ENCODE assay signal across 9 mouse cellular contexts in the genomic region with DNA sequence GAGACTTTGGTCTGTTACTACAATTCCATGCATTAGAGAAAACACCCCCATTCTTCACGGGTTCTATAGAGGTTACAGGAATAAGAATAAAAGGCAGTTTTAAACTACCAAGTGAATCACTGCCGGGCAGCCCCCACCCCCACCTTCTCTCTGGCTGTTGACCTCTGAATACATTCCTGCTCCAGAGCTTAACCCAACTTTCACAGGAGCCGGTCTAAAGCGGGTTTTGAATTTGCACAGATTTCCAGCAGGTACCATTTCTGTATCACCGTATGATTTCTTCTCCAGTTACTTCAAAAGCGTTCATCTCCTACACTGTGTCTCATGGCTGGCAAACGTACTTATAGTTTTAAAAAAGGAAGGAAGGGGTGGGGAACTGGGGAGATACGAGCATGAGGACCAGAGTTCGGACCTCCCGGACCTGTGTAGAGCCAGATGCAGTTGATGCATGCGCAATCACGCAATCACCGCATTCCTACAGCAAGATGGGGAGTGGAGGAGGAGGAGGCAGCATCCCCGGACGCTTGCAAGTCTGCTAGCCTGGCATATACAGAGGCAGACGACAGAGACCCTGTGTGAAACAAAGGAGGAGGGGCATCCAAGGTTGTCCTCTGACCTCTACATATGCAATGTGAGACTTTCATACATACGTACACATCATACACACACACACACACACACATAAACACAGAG. TPM values are rescaled to one million over a fixed set of nuclear protein-coding genes. Genes with fewer than 3 reads are reported as not detected.
DNase-seq lines count a peak whose midpoint lies in the region; ATAC-seq and TF ChIP-seq lines count a peak whose summit lies in the region.
"Had no signal": no experiment of that assay in that cellular context is flagged by ENCODE, and none has a peak within 500 bp of the region (broad histone marks: within the 10 kb centered on the region; RNA-seq: fewer than 3 reads in every experiment).

No protein-coding gene starts in this region.

- H3K4me1 ChIP-seq in heart, embryonic 14.5 days (ENCODE audit: control insufficient read depth in 2 of 2, insufficient read depth in 2 of 2, low read length in 2 of 2) = peaks cover 6 to 29% of the 10 kb centered on the region in 2 experiments
- no peaks in the 10 kb centered on the region; the same call in 1 of the 2 replicates for H3K4me1 ChIP-seq in cortical plate, adult 2 months (ENCODE audit: control insufficient read depth, insufficient read depth, low read length)
- H3K4me1 ChIP-seq in hindbrain, embryonic 13.5 days (replicated peaks) = peaks cover 16% of the 10 kb centered on the region
- peaks cover 19% of the 10 kb centered on the region for H3K4me1 ChIP-seq in midbrain, embryonic 15.5 days

- no peaks in the 10 kb centered on the region for H3K27me3 ChIP-seq in heart, embryonic 14.5 days (ENCODE audit: control insufficient read depth, insufficient read depth, low read length)
- no peaks in the 10 kb centered on the region for H3K27me3 ChIP-seq in hindbrain, embryonic 13.5 days
- no peaks in the 10 kb centered on the region for H3K27me3 ChIP-seq in midbrain, embryonic 15.5 days (replicated peaks)

- DNase-seq in heart, postnatal 10 days = no peak
- no peak for DNase-seq in spleen, postnatal 4 days (ENCODE audit: low spot score in 2 of 2)
- no peak for DNase-seq in gastrocnemius, adult 18-20 months (ENCODE audit: low spot score)
- DNase-seq in adrenal gland, adult 2 months = no peak
- DNase-seq: thymus, adult 2 months had no signal

- no peak for TF ChIP-seq POLR2A in cortical plate, adult 2 months (IDR thresholded peaks at IDR 0.05; ENCODE audit: extremely low read depth, insufficient read depth, low read length)

- no peaks in the 10 kb centered on the region for H3K36me3 ChIP-seq in heart, embryonic 14.5 days (ENCODE audit: control insufficient read depth, insufficient read depth, low read length)
- no peaks in the 10 kb centered on the region for H3K36me3 ChIP-seq in hindbrain, embryonic 13.5 days
- H3K36me3 ChIP-seq in midbrain, embryonic 15.5 days (replicated peaks) = no peaks in the 10 kb centered on the region

- H3K27ac ChIP-seq in heart, embryonic 14.5 days (replicated peaks in 1 of 2; ENCODE audit: control insufficient read depth in 1 of 2, insufficient read depth in 1 of 2, low read depth in 2 of 2, low read length in 2 of 2) = peak overlapping the region; percentile 20 to 31; a peak in 2 of 4 replicates
- no peak overlapping the region for H3K27ac ChIP-seq in cortical plate, adult 2 months (ENCODE audit: insufficient read depth, low read length)
- H3K27ac ChIP-seq in hindbrain, embryonic 13.5 days = peak overlapping the region; percentile 80
- H3K27ac ChIP-seq in midbrain, embryonic 15.5 days = peak overlapping the region; percentile 67

- peak overlapping the region; percentile 20 to 25 for H3K4me3 ChIP-seq in heart, embryonic 14.5 days (ENCODE audit: control insufficient read depth in 1 of 2, insufficient read depth in 1 of 2, low read depth in 1 of 2, low read length in 2 of 2)
- H3K4me3 ChIP-seq in cortical plate, adult 2 months (ENCODE audit: insufficient read depth, low read length) = peak overlapping the region; percentile 32
- H3K4me3 ChIP-seq in hindbrain, embryonic 13.5 days = peak overlapping the region; percentile 39
- H3K4me3 ChIP-seq in midbrain, embryonic 15.5 days = peak overlapping the region; percentile 36

- no peak for TF ChIP-seq CTCF in cortical plate, adult 2 months (IDR thresholded peaks at IDR 0.05; ENCODE audit: extremely low read depth, insufficient read depth, low read length)

- intact Hi-C loops in heart, postnatal 10 days (cut with DNase I) = no loop called here

- 16% methylated on average over 17 of the region's 17 CpGs for WGBS in heart, embryonic 14.5 days
- 5% methylated on average over 17 of the region's 17 CpGs for WGBS in hindbrain, embryonic 13.5 days
- WGBS in midbrain, embryonic 15.5 days = 5% methylated on average over 17 of the region's 17 CpGs

- peak overlapping the region; percentile 68 for H3K4me2 ChIP-seq in heart, embryonic 14.5 days (ENCODE audit: low read length)
- peak overlapping the region; percentile 64 for H3K4me2 ChIP-seq in hindbrain, embryonic 13.5 days
- peak overlapping the region; percentile 60 for H3K4me2 ChIP-seq in midbrain, embryonic 15.5 days

- no peak for ATAC-seq in heart, embryonic 14.5 days (ENCODE audit: insufficient number of reproducible peaks, insufficient read depth, low FRiP score, low read depth)
- peak; percentile 83 for ATAC-seq in hindbrain, embryonic 13.5 days (ENCODE audit: low FRiP score)
- peak; percentile 84 for ATAC-seq in midbrain, embryonic 15.5 days (replicated peaks)

- peak overlapping the region; percentile 32; the same call in 1 of the 2 replicates for H3K9ac ChIP-seq in heart, embryonic 14.5 days (ENCODE audit: low read length)
- peak overlapping the region; percentile 70 for H3K9ac ChIP-seq in hindbrain, embryonic 13.5 days
- peak overlapping the region; percentile 41 for H3K9ac ChIP-seq in midbrain, embryonic 15.5 days

- no peaks in the 10 kb centered on the region for H3K9me3 ChIP-seq in heart, embryonic 14.5 days (ENCODE audit: control insufficient read depth, low read length)
- H3K9me3 ChIP-seq in hindbrain, embryonic 13.5 days = no peaks in the 10 kb centered on the region
- H3K9me3 ChIP-seq in midbrain, embryonic 15.5 days = no peaks in the 10 kb centered on the region

RNA-seq across cellular contexts. Expression of gene Shroom3, which starts 15.7 kb away (rescaled TPM):
- polyA plus RNA-seq in heart, embryonic 14.5 days (2014; fragmentation: Nextera tagmentation; extraction: Ambion mirVana) = 18.5 and 21.1 TPM in 2 replicates
- 10 to 100 TPM; 32.5 to 45.5 TPM for total RNA-seq in heart, postnatal 10 days (2021)
- polyA plus RNA-seq in cortical plate, adult 2 months (2012; rRNA removed) = 1.9 and 2.0 TPM in 2 replicates
- polyA plus RNA-seq in hindbrain, embryonic 13.5 days (2015; fragmentation: Nextera tagmentation; extraction: Ambion mirVana) = 2.0 and 2.1 TPM in 2 replicates
- 1.9 and 2.0 TPM in 2 replicates for polyA plus RNA-seq in midbrain, embryonic 15.5 days (2015; fragmentation: Nextera tagmentation; extraction: Ambion mirVana)
- 1 to 10 TPM in 1 of 2 experiments, under 1 TPM in 1; 0.50 to 1.6 TPM for total RNA-seq in gastrocnemius, adult 18-20 months (2021)
- total RNA-seq in adrenal gland, adult 2 months (2021) = 1 to 10 TPM; 6.4 to 7.8 TPM
- polyA plus RNA-seq in adrenal gland, adult 2 months (2012; rRNA removed) = 3.8 and 5.1 TPM in 2 replicates

RNA-seq across cellular contexts. Expression of gene Ccdc158, which starts 23.9 kb away (rescaled TPM):
- 0.67 and 0.96 TPM in 2 replicates for polyA plus RNA-seq in heart, embryonic 14.5 days (2014; fragmentation: Nextera tagmentation; extraction: Ambion mirVana)
- total RNA-seq in heart, postnatal 10 days (2021) = under 1 TPM in 1 of 2 experiments, not detected in 1; 0.10 TPM
- 0.38 and 0.65 TPM in 2 replicates for polyA plus RNA-seq in cortical plate, adult 2 months (2012; rRNA removed)
- polyA plus RNA-seq in hindbrain, embryonic 13.5 days (2015; fragmentation: Nextera tagmentation; extraction: Ambion mirVana) = 0.43 and 0.44 TPM in 2 replicates
- 0.37 and 0.55 TPM in 2 replicates for polyA plus RNA-seq in midbrain, embryonic 15.5 days (2015; fragmentation: Nextera tagmentation; extraction: Ambion mirVana)
- 1 to 10 TPM in 1 of 2 experiments, under 1 TPM in 1; 0.43 to 1.2 TPM for total RNA-seq in gastrocnemius, adult 18-20 months (2021)
- under 1 TPM; 0.26 to 0.31 TPM for total RNA-seq in adrenal gland, adult 2 months (2021)
- polyA plus RNA-seq in adrenal gland, adult 2 months (2012; rRNA removed) = 0.04 and 0.11 TPM in 2 replicates
